Mouse (Mus musculus): ENCODE results near the gene Ptk7. TPM values are rescaled to one million over a fixed set of nuclear protein-coding genes. Genes with fewer than 3 reads are reported as not detected.

Ptk7 gene
- total RNA-seq, 2 experiments from 2014 or later, result 3.3 to 4.1 TPM

DNA sequence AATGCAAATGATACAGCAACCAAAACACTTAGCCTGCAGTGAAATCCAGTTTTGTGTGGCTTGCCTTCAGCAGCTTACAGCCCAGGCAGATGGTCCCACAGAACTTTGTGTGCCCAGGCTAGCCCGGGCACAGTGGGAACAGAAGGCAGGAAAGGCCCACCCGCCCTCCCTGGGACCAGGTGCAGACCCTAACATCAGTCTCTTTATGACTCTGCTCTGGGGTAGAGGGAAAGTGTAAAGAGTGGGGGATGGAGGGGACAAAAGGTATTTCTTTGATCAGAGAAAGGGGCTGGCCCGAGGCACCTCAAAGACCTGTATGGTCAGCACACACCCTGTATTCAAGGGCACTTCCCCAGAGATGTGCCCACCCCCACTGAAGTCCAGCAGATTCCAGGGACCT lies 16.1 kb downstream of the Ptk7 start:
- no peak for DNase-seq (ENCODE audit: low spot score)
- intact Hi-C loops (cut with DNase I), result no loop called here

DNA sequence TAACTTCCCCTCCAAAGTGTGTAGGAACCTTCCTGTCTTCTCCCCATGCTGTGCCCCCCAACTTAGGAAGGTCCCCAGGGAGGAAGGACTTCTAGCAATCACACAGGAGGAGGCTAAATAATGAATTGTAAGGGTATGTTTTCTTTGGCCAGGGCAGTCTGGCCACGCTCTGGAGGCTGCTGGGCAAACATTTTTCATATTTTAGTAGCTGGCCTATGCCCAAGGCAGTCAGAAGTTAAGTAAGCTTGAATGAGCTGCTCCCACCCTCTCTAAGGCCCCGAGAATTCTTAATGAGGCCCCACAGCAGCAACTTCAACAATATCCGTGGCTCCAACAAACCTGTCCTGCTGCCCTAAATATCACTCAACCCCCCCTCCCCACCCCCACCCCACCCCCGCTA lies 16.5 kb downstream of the Ptk7 start:
- DNase-seq (ENCODE audit: low spot score), result no peak
- intact Hi-C loops (cut with DNase I), result no loop called here

DNA sequence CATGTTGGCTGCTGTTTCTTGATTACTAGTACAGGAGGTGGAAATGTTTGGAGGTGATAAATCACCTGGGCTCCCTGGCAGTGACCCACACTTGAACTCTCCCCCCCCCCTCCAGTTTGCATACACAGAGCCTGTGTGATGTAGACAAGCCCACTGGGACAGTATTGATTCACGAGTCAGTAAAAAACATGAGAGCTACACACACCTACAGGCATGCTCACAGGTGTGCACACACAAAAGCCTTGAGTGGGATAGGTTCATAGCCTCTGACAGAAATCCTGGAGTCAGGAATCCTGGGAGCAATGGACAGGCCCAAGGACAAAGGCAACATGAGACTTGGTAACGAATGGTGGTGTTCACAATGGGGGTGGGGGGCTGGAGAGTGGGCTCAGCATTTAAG lies 17.1 kb downstream of the Ptk7 start:
- intact Hi-C loops (cut with DNase I), result no loop called here
- no peak for DNase-seq (ENCODE audit: low spot score)

DNA sequence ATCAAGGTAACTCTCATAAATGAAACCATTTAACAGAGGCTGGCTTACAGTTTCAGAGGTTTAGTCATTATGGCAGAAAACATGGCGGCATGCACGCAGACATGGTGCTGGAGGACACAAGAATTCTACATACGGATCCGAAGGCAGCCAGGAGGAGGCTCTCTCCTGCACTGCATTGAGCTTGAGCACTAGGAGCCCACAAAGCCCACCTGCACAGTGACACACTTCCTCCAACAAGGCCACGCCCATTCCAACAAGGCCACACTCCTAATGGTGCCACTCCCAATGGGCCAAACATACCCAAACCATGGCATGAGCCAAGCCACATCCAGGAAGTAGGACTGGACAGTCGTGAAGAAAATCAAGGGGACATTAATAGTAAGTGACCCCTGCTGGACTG lies 18.0 kb downstream of the Ptk7 start:
- intact Hi-C loops (cut with DNase I), result no loop called here
- DNase-seq (ENCODE audit: low spot score), result no peak

DNA sequence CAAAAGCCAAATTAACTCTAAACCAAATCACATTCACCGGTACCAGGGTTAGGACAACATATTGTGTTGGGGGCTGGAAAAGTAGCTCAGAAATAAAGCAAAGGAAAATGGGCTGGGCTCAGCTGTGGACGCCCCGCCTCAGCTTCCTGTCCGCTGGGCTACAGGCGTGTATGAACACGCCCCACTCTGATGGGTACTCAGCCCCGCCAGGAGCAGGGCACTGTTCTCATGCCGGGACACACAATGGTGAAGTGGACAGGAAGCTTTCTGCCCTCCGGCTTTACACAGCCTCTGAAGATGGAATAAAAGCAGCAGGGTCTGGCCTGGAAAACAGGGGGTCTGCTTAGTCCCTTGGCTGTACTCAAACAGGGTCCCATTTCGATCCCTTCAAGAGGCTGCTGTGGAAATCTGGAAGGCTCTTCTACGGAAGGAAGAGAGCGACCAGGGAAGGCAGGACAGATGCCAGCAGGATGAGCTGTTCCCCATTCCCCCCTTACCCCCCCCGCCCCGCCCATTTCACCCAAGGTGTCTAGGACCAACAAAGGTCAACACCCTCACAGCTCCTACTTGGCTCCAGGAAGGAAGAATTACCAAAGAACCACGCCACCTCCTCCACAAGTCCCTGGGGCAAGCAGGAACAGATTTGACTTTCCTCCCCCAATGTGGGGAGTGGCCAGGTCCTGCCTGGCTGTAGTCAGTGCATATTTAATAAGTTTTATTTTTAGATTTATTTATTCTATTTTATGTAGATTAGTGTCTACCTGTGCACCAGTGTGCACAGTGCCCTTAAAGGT lies 19.4 kb downstream of the Ptk7 start:
- intact Hi-C loops (cut with DNase I), result no loop called here
- no peak for DNase-seq (ENCODE audit: low spot score)

DNA sequence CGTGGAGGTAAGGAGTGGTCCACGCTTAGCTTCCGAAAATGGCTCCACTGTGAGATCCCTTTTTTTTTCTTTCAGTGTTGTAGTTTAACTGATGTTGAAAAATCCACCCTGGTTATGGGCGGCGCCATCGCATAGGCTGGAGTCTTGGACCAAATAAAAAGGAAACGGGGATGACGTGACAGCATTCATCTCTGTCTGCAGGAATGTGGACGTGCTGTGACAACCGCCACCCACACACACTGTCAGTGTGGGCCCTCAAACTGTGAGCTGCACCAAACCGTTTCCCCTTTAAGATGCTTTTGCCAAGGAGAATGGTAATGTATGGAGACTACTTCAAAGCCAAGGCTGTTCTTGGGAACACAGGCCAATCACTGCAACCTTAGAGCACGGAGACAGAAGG lies 23.3 kb downstream of the Ptk7 start:
- intact Hi-C loops (cut with DNase I), result no loop called here

DNA sequence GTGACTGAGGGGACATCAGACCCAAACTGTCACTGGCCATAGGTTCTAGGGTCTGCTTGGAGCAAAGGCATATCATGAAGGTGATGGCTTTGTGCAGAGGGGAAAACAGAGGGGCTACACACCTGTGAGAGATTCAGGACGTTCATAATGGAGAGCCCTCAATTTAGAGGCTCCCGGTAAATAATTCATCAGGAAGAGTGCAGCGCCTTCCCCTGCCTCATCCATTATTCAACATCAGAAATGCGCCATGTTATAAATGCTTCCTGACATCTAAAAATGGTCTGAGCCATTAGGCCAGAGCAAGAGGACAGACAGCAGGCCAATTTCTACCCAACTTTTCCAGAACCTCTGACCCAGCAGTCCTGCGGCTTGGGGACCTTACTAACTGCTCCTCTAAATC lies 24.2 kb downstream of the Ptk7 start:
- DNase-seq (ENCODE audit: low spot score), result no peak
- intact Hi-C loops (cut with DNase I), result no loop called here

More for the DNA sequence above, 23.3 kb downstream of the Ptk7 start:
- no peak for DNase-seq (ENCODE audit: low spot score)

DNA sequence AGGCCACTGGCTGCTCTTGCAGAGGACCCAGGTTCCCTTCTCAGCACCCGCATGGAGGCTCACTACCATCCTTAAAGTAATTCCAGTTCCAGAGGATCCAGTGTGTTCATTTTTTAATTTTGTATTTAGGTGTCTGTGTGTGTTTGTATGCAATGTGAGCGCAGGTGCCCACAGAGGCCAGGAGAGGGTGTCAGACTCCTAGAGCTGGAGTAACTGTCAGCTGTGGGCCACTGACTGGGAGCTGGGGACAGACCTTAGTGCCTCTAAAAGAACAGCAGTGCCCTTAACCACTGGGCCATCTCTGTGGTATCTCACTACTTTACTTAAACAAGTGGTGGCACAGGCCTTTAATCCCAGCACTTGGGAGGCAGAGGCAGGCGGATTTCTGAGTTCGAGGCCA lies 26.1 kb downstream of the Ptk7 start:
- intact Hi-C loops (cut with DNase I), result loop anchor here (5.0 kb wide), 1 partner anchor 34 kb away; no protein-coding TSS in a partner anchor
- DNase-seq (ENCODE audit: low spot score), result no peak

DNA sequence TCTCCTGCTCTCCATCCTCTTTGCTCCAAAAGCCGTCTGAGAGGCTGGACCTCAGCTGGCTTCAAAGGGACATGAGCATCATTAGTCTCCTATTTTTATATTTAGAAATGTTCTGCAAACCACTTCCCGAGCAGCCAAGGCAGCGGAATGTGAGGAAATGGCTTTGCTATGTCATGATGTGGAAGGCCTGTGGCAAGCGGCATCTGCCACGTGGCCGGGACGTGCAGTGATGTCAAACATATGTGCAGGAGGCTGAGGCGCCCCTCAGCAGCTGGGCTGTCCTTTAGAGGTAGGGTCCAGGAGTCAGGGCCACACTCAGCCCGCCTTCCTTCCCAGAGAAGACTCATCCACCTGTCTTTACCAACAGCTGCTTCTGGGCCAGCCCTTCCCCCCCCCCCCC lies 27.1 kb downstream of the Ptk7 start:
- no peak for DNase-seq (ENCODE audit: low spot score)
- intact Hi-C loops (cut with DNase I), result loop anchor here (5.0 kb wide), 1 partner anchor 35 kb away; no protein-coding TSS in a partner anchor

DNA sequence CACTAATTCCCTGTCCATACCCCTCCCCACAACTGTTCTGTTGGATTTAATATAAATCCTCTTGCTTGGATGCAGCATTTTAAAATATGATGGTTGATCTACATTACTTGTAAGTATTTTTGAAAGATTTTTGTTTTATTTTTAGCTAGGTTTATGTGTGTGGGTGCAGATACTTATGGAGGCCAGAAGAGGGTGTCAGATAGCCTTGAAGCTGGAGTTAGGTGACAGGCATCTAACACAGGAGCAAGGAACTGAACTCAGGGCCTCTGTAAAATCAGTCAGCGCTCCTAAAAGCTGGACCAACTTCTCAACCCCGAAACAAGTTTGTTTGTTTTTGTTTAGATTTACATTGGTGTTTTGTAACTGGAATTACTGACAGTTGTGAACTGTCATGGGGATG lies 28.7 kb downstream of the Ptk7 start:
- intact Hi-C loops (cut with DNase I), result loop anchor here (5.0 kb wide), 1 partner anchor 37 kb away; no protein-coding TSS in a partner anchor
- DNase-seq (ENCODE audit: low spot score), result no peak

DNA sequence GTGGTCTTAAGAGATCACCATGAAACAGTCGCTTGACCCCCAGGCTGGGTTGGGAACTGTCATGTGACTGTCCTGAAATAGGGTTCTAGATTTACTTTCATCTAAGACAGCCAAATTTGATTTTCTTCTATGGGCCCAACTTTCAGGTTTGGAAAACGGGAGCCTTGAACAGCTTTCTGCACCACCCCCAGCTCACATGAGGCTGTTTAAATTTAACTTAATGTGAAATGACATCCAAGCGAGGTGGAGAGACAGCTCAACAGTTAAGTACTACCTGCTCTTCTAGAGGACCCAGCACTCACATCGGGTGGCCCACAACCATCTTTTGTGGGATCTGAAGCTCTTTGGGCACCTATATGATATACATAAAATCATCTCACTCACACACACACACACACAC lies 30.3 kb downstream of the Ptk7 start:
- intact Hi-C loops (cut with DNase I), result no loop called here
- DNase-seq (ENCODE audit: low spot score), result no peak

DNA sequence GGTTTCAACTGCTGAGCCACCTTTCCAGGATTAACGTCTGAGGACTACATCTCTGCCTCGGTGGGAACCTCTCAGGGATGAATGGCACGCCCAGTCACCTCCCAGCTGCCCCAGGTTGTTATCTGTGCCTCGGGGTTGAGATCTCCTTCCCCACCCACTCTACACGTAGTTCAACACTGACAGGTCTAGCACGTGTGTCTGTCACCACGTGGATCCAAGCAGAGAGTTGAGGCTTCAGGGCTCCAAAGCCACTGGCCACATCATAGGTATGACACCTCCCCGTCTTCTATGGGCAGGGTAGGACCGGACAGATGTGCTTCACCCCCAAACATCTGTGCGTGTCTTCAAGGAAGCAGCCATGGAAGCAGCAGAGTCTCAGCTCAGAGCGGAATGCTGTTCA lies 31.3 kb downstream of the Ptk7 start:
- intact Hi-C loops (cut with DNase I), result no loop called here
- DNase-seq (ENCODE audit: low spot score), result no peak

DNA sequence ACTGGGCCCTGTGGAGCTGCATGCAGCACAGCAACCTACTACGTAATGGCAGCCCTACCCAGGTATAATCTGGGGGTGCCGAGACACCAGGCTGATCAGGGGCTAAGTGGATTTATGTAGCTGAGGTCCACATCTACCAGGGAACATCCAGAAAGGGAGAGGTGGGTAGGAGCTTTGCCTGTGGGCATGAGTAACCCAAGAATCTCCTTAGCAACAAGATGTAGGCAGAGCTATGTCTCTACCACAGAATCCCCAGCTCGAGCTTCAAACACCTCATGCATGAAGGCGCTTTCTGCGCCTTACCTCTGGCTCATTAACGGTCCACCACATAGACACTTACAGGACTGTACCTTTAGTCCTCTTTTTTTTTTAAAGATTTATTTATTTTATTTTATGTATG lies 34.0 kb downstream of the Ptk7 start:
- intact Hi-C loops (cut with DNase I), result no loop called here

DNA sequence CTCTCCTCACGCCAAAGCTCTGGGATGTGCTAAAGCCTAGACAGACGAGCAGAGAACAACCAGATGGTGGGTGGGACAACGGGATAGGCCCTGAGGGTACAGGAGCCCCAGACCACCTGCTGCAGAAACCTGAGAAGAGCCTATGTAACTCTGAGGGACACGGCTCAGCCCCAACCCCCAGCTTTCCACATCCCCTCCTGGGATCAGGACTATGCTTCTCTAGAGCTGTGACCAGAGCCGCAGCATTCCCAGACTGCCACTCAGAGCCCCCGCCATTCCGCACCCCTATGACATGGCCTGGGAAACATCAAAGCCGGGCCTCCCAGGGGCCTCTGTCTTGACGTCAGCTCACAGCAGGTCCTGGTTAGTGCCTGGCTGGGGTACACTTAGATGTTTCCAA lies 34.7 kb downstream of the Ptk7 start:
- no peak for DNase-seq (ENCODE audit: low spot score)
- intact Hi-C loops (cut with DNase I), result no loop called here

More for the DNA sequence above, 34.0 kb downstream of the Ptk7 start:
- DNase-seq (ENCODE audit: low spot score), result no peak

DNA sequence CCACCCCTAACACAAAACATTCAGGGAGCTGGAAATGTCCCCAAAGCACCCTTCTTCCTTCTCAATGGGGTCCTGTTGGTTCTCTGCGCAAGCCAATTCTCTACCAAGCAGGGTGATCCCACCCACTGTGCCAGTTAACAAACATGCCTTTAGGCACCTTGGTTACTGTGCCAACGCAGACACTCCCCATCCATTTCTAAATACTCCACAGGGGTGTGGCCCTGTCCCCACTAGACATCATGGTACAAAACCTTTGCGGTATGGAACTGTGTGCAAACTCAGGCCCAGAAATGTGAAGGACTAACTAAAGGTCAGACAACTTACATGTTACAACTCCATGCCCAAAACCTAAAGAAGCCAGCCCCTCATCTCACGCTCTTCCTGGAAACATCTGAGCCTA lies 36.2 kb downstream of the Ptk7 start:
- intact Hi-C loops (cut with DNase I), result no loop called here
- DNase-seq (ENCODE audit: low spot score), result no peak

DNA sequence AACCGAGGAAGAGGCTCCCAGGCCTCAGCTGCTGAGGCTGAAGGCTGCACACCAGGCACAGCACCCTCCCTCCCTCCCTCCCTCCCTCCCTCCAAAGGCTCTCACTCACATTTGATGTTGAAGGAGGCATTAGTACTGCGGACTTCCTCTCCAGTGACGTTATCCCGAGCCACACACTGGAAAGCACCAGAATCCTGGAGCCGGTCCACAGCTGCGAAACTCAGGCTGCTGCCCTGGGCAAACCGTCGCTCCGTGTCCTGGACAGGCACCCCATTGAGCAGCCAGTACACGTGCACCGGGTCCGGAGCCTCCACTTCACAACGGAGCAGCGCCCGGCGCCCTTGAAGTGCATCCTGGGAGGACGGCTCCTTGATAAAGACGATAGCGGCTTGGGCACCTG lies 37.9 kb downstream of the Ptk7 start:
- DNase-seq (ENCODE audit: low spot score), result no peak
- intact Hi-C loops (cut with DNase I), result no loop called here

DNA sequence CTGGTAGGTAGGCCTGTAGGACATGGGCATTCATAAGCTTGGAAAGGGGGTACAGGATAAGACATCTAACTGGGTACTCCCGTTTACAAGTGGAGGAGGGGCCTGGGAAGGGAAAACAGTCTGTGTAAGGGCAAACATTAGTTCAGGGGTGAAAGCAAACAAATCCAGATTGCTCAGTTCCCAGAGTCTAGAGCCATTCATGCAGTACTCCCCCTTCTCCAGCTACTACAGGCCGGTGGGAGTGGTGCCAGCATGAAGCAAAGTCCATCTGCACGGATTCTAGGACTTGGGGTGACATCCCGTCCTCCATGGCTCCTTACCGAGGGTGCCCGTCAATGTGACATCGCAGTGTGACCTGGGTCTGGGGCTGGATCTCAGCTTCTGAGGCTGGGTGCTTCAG lies 38.9 kb downstream of the Ptk7 start:
- DNase-seq (ENCODE audit: low spot score), result no peak
- intact Hi-C loops (cut with DNase I), result no loop called here

DNA sequence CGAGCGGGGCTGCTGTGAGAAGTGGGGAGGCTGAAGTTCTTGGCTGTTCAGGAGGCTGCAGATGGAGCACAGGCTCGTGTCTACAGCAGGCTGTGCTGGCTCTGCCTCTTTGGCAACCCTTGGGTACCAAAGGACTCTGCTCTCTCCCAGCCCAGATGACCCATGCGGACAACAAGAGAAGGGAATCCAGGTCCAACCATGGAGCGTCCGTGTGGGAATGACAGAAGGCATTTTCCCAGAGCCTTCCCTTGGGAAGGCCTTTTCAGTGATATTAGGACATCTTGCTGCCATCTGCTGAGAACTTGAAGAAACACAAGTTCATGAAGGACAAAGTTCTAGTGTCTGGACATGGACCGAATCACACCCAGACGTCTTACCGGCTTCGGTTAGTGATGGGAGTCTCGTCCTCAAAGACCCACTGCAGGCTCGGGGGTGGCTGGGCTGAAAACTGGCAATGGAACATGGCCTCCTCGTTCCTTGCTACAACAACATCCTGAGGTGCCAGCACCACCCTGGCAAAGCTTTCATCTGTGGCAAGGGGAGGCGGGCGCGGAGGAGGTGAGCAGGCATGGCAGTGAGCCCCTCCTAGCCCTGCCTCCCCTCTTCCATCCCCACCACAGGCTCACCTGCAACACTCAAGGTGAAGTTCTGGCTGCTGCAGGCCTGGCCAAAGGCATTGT lies 39.5 kb downstream of the Ptk7 start:
- intact Hi-C loops (cut with DNase I), result loop anchor here (1.0 kb wide), 1 partner anchor 64 kb away; no protein-coding TSS in a partner anchor
- DNase-seq (ENCODE audit: low spot score), result no peak

DNA sequence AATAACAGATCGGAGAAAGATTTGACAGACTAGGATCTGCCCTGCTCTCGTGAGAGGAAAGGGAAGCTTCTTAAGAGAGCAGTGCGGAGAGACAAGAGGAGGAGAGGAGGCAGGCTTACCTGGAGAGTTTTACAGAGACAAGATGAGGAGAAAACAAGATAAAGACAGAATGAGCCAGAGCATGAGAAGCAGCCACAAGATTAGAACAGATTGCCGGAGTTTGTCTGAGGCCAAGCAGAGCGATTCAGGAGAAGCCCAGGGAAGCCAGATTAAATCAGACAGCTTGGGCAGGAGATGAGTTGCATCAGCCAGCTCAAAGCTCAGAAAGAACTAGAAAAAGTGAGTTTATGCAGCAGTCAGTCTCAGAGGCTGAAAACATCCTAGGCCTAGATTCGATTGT lies 40.4 kb downstream of the Ptk7 start:
- intact Hi-C loops (cut with DNase I), result loop anchor here (1.0 kb wide), 1 partner anchor 64 kb away; no protein-coding TSS in a partner anchor
- DNase-seq (ENCODE audit: low spot score), result no peak

DNA sequence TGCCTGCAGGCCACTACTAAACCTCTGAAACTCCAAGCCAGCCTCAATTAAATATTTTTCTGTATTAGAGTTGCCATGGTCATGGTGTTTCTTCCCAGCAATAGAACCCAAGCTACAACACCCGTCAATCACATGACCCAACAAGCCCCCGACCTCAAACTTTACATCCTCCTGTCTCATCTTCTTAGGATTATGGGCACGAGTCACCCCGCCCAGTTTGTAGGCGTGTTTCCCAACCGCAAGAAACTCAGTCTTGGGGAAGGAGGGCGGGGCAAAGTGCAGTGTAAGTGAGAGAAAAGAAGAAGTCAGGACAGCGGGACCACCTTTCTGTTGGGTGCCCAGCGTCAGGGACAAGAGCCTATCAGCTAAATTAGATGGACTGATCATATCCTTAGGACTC lies 41.1 kb downstream of the Ptk7 start:
- intact Hi-C loops (cut with DNase I), result no loop called here
- no peak for DNase-seq (ENCODE audit: low spot score)

DNA sequence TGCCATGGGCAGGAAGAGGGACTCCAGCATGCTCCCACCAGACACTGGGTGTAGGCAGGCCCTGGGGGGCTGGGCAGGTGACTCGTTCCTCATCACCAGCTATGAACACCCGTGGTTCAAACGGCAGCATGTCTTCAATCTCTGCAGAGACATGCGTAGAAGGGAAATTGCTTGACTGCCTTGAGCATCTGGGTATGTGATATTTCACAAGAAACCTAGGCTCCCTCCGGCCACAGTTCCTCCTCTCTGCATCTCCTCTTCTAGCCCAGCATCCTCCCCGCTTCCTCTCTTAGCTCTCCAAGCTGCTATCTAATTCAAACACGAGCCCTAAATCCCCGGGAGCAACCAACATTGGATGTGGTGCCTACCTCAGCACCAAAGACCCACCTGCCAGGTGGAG lies 43.0 kb downstream of the Ptk7 start:
- intact Hi-C loops (cut with DNase I), result no loop called here
- DNase-seq (ENCODE audit: low spot score), result no peak

Data from heart, postnatal 25 days (tissue).